Mouse (Mus musculus) stomach, postnatal 0 days (tissue): ENCODE data around the gene Elf1.
"Not testable (repeated sequence)": the region's sequence is repeated elsewhere in the genome, so short reads cannot be mapped to it uniquely, and the experiment has no call there.

Experiments used
- CTCF ChIP-seq: IDR thresholded peaks from 2 replicates; pipeline ENCODE4 v1.5.1; 2016; ENCODE audit warnings: antibody characterized with exemption, low read depth, mild to moderate bottlenecking, moderate library complexity
- EP300 ChIP-seq: optimal IDR thresholded peaks from 2 replicates; pipeline ENCODE3; 2016; ENCODE audit warnings: antibody characterized with exemption

DNA sequence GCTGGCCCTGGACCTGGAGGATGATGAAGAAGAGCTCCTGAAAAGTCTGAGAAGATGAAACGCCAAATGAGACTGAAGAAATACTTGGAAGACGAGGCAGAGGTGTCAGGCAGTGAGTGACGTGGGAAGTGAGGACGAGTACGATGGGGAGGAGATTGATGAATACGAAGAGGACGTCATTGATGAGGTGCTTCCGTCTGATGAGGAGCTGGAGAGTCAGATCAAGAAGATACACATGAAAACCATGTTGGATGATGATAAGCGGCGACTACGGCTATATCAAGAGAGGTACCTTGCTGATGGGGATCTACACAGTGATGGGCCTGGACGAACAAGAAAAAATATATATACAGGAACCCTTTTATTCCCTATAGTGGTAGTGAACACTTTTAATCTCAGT is 45.1 kb downstream of the Elf1 start:
- not testable (repeated sequence) for TF ChIP-seq CTCF, EP300
